Mouse (Mus musculus): ENCODE results near the gene Vsir. TPM values are rescaled to one million over a fixed set of nuclear protein-coding genes. Genes with fewer than 3 reads are reported as not detected.

The Vsir gene
- polyA plus RNA-seq, 1 experiment from 2014 or later: 0.96 TPM

- Histone ChIP-seq H3K27ac (ENCODE audit: low read depth, low read length) (no peak overlapping the region), H3K9me3 (ENCODE audit: control insufficient read depth, low read length) (no peaks in the 10 kb centered on the region), H3K4me1 (replicated peaks; ENCODE audit: control insufficient read depth, insufficient read depth, low read length) (no peaks in the 10 kb centered on the region), H3K9ac (ENCODE audit: low read length) (no peak overlapping the region), H3K4me3 (ENCODE audit: low read depth, low read length) (no peak overlapping the region), H3K36me3 (ENCODE audit: control insufficient read depth, insufficient read depth, low read length) (no peaks in the 10 kb centered on the region), H3K4me2 (ENCODE audit: low read depth, low read length, severe bottlenecking) (no peak overlapping the region), H3K27me3 (ENCODE audit: control insufficient read depth, insufficient read depth, low read length) (no peaks in the 10 kb centered on the region)
- no peak for DNase-seq (ENCODE audit: low spot score)
- ATAC-seq (replicated peaks; ENCODE audit: low FRiP score): no peak
- 94% methylated on average over 14 of the region's 14 CpGs for WGBS
Measured at GRCm38 (mm10) chr10:60357901-60358300, 11.2 kb downstream of the Vsir start.

- Histone ChIP-seq H3K9ac (ENCODE audit: low read length) (no peak overlapping the region), H3K4me1 (replicated peaks; ENCODE audit: control insufficient read depth, insufficient read depth, low read length) (no peaks in the 10 kb centered on the region), H3K27ac (ENCODE audit: low read depth, low read length) (no peak overlapping the region), H3K36me3 (ENCODE audit: control insufficient read depth, insufficient read depth, low read length) (no peaks in the 10 kb centered on the region), H3K4me2 (ENCODE audit: low read depth, low read length, severe bottlenecking) (no peak overlapping the region), H3K4me3 (ENCODE audit: low read depth, low read length) (no peak overlapping the region), H3K27me3 (ENCODE audit: control insufficient read depth, insufficient read depth, low read length) (no peaks in the 10 kb centered on the region), H3K9me3 (ENCODE audit: control insufficient read depth, low read length) (no peaks in the 10 kb centered on the region)
- WGBS: 34% methylated on average over 4 of the region's 4 CpGs
- ATAC-seq (replicated peaks; ENCODE audit: low FRiP score): no peak
- DNase-seq (ENCODE audit: low spot score): no peak
Measured at GRCm38 (mm10) chr10:60358776-60359175, 12.1 kb downstream of the Vsir start.

- H3K4me3 ChIP-seq (ENCODE audit: low read depth, low read length): no peak overlapping the region
- no peaks in the 10 kb centered on the region for H3K4me1 ChIP-seq (replicated peaks; ENCODE audit: control insufficient read depth, insufficient read depth, low read length)
- no peaks in the 10 kb centered on the region for H3K27me3 ChIP-seq (ENCODE audit: control insufficient read depth, insufficient read depth, low read length)
- WGBS: 69% methylated on average over 12 of the region's 12 CpGs
- no peaks in the 10 kb centered on the region for H3K36me3 ChIP-seq (ENCODE audit: control insufficient read depth, insufficient read depth, low read length)
- H3K9me3 ChIP-seq (ENCODE audit: control insufficient read depth, low read length): no peaks in the 10 kb centered on the region
- no peak overlapping the region for H3K27ac ChIP-seq (ENCODE audit: low read depth, low read length)
- ATAC-seq (replicated peaks; ENCODE audit: low FRiP score) (no peak), DNase-seq (ENCODE audit: low spot score) (no peak)
- H3K4me2 ChIP-seq (ENCODE audit: low read depth, low read length, severe bottlenecking): no peak overlapping the region
- no peak overlapping the region for H3K9ac ChIP-seq (ENCODE audit: low read length)
Measured at GRCm38 (mm10) chr10:60361615-60362309, 15.1 kb downstream of the Vsir start.

GRCm38 (mm10) chr10:60362310-60362628 is 15.6 kb downstream of the Vsir start:
- WGBS: 66% methylated on average over 2 of the region's 2 CpGs
- H3K9ac ChIP-seq (ENCODE audit: low read length): no peak overlapping the region

GRCm38 (mm10) chr10:60363426-60363825 is 16.8 kb downstream of the Vsir start:
- H3K9ac ChIP-seq (ENCODE audit: low read length): no peak overlapping the region

More at GRCm38 (mm10) chr10:60362310-60362628, 15.6 kb downstream of the Vsir start:
- Histone ChIP-seq H3K36me3 (ENCODE audit: control insufficient read depth, insufficient read depth, low read length) (no peaks in the 10 kb centered on the region), H3K4me3 (ENCODE audit: low read depth, low read length) (no peak overlapping the region), H3K9me3 (ENCODE audit: control insufficient read depth, low read length) (no peaks in the 10 kb centered on the region), H3K27me3 (ENCODE audit: control insufficient read depth, insufficient read depth, low read length) (no peaks in the 10 kb centered on the region), H3K27ac (ENCODE audit: low read depth, low read length) (no peak overlapping the region), H3K4me1 (replicated peaks; ENCODE audit: control insufficient read depth, insufficient read depth, low read length) (no peaks in the 10 kb centered on the region), H3K4me2 (ENCODE audit: low read depth, low read length, severe bottlenecking) (no peak overlapping the region)
- DNase-seq (ENCODE audit: low spot score) (no peak), ATAC-seq (replicated peaks; ENCODE audit: low FRiP score) (no peak)

GRCm38 (mm10) chr10:60367145-60367544 is 20.5 kb downstream of the Vsir start:
- Histone ChIP-seq H3K4me3 (ENCODE audit: low read depth, low read length) (no peak overlapping the region), H3K4me1 (replicated peaks; ENCODE audit: control insufficient read depth, insufficient read depth, low read length) (no peaks in the 10 kb centered on the region), H3K9ac (ENCODE audit: low read length) (no peak overlapping the region), H3K9me3 (ENCODE audit: control insufficient read depth, low read length) (no peaks in the 10 kb centered on the region), H3K27me3 (ENCODE audit: control insufficient read depth, insufficient read depth, low read length) (no peaks in the 10 kb centered on the region), H3K27ac (ENCODE audit: low read depth, low read length) (no peak overlapping the region), H3K4me2 (ENCODE audit: low read depth, low read length, severe bottlenecking) (no peak overlapping the region), H3K36me3 (ENCODE audit: control insufficient read depth, insufficient read depth, low read length) (no peaks in the 10 kb centered on the region)
- no peak for ATAC-seq (replicated peaks; ENCODE audit: low FRiP score)
- DNase-seq (ENCODE audit: low spot score): no peak
- 74% methylated on average over 2 of the region's 2 CpGs for WGBS

More at GRCm38 (mm10) chr10:60363426-60363825, 16.8 kb downstream of the Vsir start:
- no peak overlapping the region for H3K4me2 ChIP-seq (ENCODE audit: low read depth, low read length, severe bottlenecking)
- no peak overlapping the region for H3K27ac ChIP-seq (ENCODE audit: low read depth, low read length)
- no peaks in the 10 kb centered on the region for H3K4me1 ChIP-seq (replicated peaks; ENCODE audit: control insufficient read depth, insufficient read depth, low read length)
- H3K27me3 ChIP-seq (ENCODE audit: control insufficient read depth, insufficient read depth, low read length): no peaks in the 10 kb centered on the region
- no peak for ATAC-seq (replicated peaks; ENCODE audit: low FRiP score)
- H3K4me3 ChIP-seq (ENCODE audit: low read depth, low read length): no peak overlapping the region
- H3K36me3 ChIP-seq (ENCODE audit: control insufficient read depth, insufficient read depth, low read length): no peaks in the 10 kb centered on the region
- DNase-seq (ENCODE audit: low spot score): no peak
- no peaks in the 10 kb centered on the region for H3K9me3 ChIP-seq (ENCODE audit: control insufficient read depth, low read length)
- 69% methylated on average over 6 of the region's 6 CpGs for WGBS

- Histone ChIP-seq H3K36me3 (ENCODE audit: control insufficient read depth, insufficient read depth, low read length) (no peaks in the 10 kb centered on the region), H3K27ac (ENCODE audit: low read depth, low read length) (no peak overlapping the region), H3K4me2 (ENCODE audit: low read depth, low read length, severe bottlenecking) (no peak overlapping the region), H3K9ac (ENCODE audit: low read length) (no peak overlapping the region), H3K27me3 (ENCODE audit: control insufficient read depth, insufficient read depth, low read length) (no peaks in the 10 kb centered on the region), H3K4me1 (replicated peaks; ENCODE audit: control insufficient read depth, insufficient read depth, low read length) (no peaks in the 10 kb centered on the region), H3K4me3 (ENCODE audit: low read depth, low read length) (no peak overlapping the region), H3K9me3 (ENCODE audit: control insufficient read depth, low read length) (no peaks in the 10 kb centered on the region)
- 86% methylated on average over 4 of the region's 4 CpGs for WGBS
- DNase-seq (ENCODE audit: low spot score): no peak
- no peak for ATAC-seq (replicated peaks; ENCODE audit: low FRiP score)
Measured at GRCm38 (mm10) chr10:60367904-60368303, 21.3 kb downstream of the Vsir start.

GRCm38 (mm10) chr10:60369405-60369804 is 22.8 kb downstream of the Vsir start:
- no peak overlapping the region for H3K4me2 ChIP-seq (ENCODE audit: low read depth, low read length, severe bottlenecking)
- H3K9me3 ChIP-seq (ENCODE audit: control insufficient read depth, low read length): no peaks in the 10 kb centered on the region
- H3K9ac ChIP-seq (ENCODE audit: low read length): no peak overlapping the region
- no peak overlapping the region for H3K4me3 ChIP-seq (ENCODE audit: low read depth, low read length)
- 0 out of 2 replicates have a peak, but pooled peaks cover 2% of the 10 kb centered on the region for H3K4me1 ChIP-seq (replicated peaks; ENCODE audit: control insufficient read depth, insufficient read depth, low read length)
- no peaks in the 10 kb centered on the region for H3K36me3 ChIP-seq (ENCODE audit: control insufficient read depth, insufficient read depth, low read length)
- no peak overlapping the region for H3K27ac ChIP-seq (ENCODE audit: low read depth, low read length)
- no peak for DNase-seq (ENCODE audit: low spot score)
- 83% methylated on average over 6 of the region's 6 CpGs for WGBS
- ATAC-seq (replicated peaks; ENCODE audit: low FRiP score): no peak
- H3K27me3 ChIP-seq (ENCODE audit: control insufficient read depth, insufficient read depth, low read length): no peaks in the 10 kb centered on the region

- H3K4me2 ChIP-seq (ENCODE audit: low read depth, low read length, severe bottlenecking): no peak overlapping the region
- H3K36me3 ChIP-seq (ENCODE audit: control insufficient read depth, insufficient read depth, low read length): no peaks in the 10 kb centered on the region
- H3K4me3 ChIP-seq (ENCODE audit: low read depth, low read length): no peak overlapping the region
- ATAC-seq (replicated peaks; ENCODE audit: low FRiP score): no peak
- no peaks in the 10 kb centered on the region for H3K27me3 ChIP-seq (ENCODE audit: control insufficient read depth, insufficient read depth, low read length)
- no peak overlapping the region for H3K9ac ChIP-seq (ENCODE audit: low read length)
- H3K4me1 ChIP-seq (replicated peaks; ENCODE audit: control insufficient read depth, insufficient read depth, low read length): 0 out of 2 replicates have a peak, but pooled peaks cover 2% of the 10 kb centered on the region
- no peaks in the 10 kb centered on the region for H3K9me3 ChIP-seq (ENCODE audit: control insufficient read depth, low read length)
- WGBS: 82% methylated on average over 2 of the region's 2 CpGs
- DNase-seq (ENCODE audit: low spot score): no peak
- H3K27ac ChIP-seq (ENCODE audit: low read depth, low read length): no peak overlapping the region
Measured at GRCm38 (mm10) chr10:60370098-60370497, 23.4 kb downstream of the Vsir start.
